Mouse (Mus musculus) intestine, embryonic 14.5 days (tissue): Measurements from ENCODE around the gene Gsdma3. TPM values are rescaled to one million over a fixed set of nuclear protein-coding genes. Genes with fewer than 3 reads are reported as not detected.

Source experiments
- ATAC-seq: fragments of 200-750 bp; cut with Nextera tagmentation; replicated peaks from 2 replicates; pipeline ENCODE4 v1.8.0; 2017; ENCODE audit warnings: low read depth, moderate number of reproducible peaks, moderate TSS enrichment, moderate library complexity; ENCODE audit not compliant: low FRiP score, low TSS enrichment
- DNase-seq: peaks from one replicate; pipeline ENCODE4 v3.0.0-alpha.2; 2018; ENCODE audit warnings: low spot score
- H3K27ac ChIP-seq: fragments of 300-500 bp; sonication (generic); 2 replicates; pipeline ENCODE4 v1.5.1; 2014; ENCODE audit warnings: low read depth, mild to moderate bottlenecking, control low read depth
- H3K27me3 ChIP-seq: fragments of 300-500 bp; sonication (generic); replicated peaks from 2 replicates; pipeline ENCODE4 v1.6.1; 2014; ENCODE audit warnings: low read length, control low read depth; ENCODE audit not compliant: control insufficient read depth, insufficient read depth
- H3K36me3 ChIP-seq: fragments of 300-500 bp; sonication (generic); 2 replicates; pipeline ENCODE4 v1.6.1; 2014; ENCODE audit warnings: low read length, control low read depth; ENCODE audit not compliant: control insufficient read depth, insufficient read depth
- H3K4me1 ChIP-seq: fragments of 300-500 bp; sonication (generic); replicated peaks from 2 replicates; pipeline ENCODE4 v1.6.1; 2014; ENCODE audit warnings: low read length, control low read depth, mixed read lengths; ENCODE audit not compliant: control insufficient read depth, insufficient read depth
- H3K4me2 ChIP-seq: fragments of 300-500 bp; sonication (generic); 2 replicates; pipeline ENCODE4 v1.6.1; 2014; ENCODE audit warnings: low read length
- H3K4me3 ChIP-seq: fragments of 300-500 bp; sonication (generic); 2 replicates; pipeline ENCODE4 v1.5.1; 2014; ENCODE audit warnings: low read depth, low read length, control low read depth, mixed read lengths
- H3K9ac ChIP-seq: fragments of 300-500 bp; sonication (generic); 2 replicates; pipeline ENCODE4 v1.6.1; 2014; ENCODE audit warnings: mild to moderate bottlenecking, low read length
- H3K9me3 ChIP-seq: fragments of 300-500 bp; sonication (generic); 2 replicates; pipeline ENCODE4 v1.6.1; 2016; ENCODE audit warnings: low read length, control low read depth; ENCODE audit not compliant: control insufficient read depth
- WGBS: fragments of 180-500 bp; shearing (Covaris S2); extraction: QIAGEN DNeasy Blood & Tissue Kit; methylation state at CpG from one replicate; pipeline ENCODE4 v1.1.7; 2014; 5-methylcytosine and 5-hydroxymethylcytosine counted together
- polyA plus RNA-seq: library from polyadenylated mRNA; unstranded; fragments of >200 nt; fragmentation: Nextera tagmentation; extraction: Ambion mirVana; gene quantifications from 2 replicates; pipeline ENCODE4 v1.2.1, GENCODE M21; 2014

Gsdma3 gene
- polyA plus RNA-seq, 1 experiment from 2014 or later, result not detected

DNA sequence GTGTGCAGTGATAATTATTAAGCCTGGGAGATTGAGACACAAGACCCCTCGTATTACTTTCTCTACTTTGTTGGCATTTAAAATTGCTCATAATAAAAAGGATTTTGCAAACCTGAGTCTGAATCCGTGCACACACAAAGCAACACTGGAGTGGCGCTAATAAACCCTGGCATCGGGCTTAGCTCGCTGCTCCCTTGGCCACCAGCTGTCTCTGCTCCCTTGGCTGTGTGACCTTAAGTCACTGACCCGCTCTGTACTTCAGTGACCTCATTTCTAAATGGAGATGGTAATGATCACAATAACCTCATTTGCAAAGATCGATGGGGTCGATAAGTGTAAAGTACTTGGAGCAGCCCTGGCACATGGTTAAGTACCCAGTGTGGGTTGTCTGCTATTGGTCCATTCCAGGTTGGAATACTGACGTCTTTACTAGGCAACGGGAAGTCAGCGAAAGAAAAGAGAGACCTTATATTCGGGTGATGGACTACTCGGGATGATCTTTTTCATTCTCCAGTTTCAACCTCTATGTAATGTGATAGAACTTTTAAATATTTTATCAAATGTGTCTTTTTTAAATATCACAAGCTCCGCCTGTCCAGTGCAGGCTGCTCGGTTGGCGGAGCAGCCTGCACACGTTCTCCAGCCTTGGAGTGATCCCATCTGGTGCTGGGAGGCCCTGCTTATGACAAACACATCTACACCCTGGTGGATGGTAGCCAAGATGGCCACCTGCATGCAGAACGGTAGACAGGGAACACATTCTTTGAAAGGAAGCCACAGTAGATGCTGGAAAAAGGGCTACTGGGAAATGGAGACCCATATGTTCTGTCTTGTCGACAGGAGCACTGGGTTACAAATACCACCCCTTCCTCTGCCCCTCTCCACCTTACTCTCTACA is 35.4 kb upstream of the Gsdma3 start:
- Histone ChIP-seq H3K27me3 (no peaks in the 10 kb centered on the region), H3K27ac (no peak overlapping the region), H3K4me1 (peaks cover 33% of the 10 kb centered on the region), H3K9ac (no peak overlapping the region), H3K4me2 (no peak overlapping the region), H3K36me3 (no peaks in the 10 kb centered on the region), H3K4me3 (no peak overlapping the region), H3K9me3 (no peaks in the 10 kb centered on the region)
- ATAC-seq, result no peak
- no peak for DNase-seq
- 59% methylated on average over 19 of the region's 19 CpGs for WGBS

DNA sequence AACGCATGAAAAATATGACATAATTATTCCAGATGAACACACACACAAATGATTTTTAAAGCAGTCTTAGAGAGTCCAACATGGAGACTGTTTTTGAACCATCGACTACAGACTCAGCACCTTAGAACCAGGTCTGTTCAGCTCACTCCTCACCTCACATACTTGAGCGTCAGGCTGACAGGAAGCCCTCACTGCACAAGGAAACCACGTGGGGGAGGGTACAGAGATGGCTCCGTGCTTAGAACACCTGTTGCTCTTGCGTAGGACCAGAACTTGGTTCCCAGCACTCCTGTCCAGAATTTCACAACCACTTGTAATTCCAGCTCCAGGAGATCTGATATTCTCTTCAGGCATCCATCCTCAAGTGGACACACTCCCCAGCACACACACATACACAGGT is 31.1 kb upstream of the Gsdma3 start:
- H3K27me3 ChIP-seq, result peaks cover 9% of the 10 kb centered on the region; the same call in 1 of the 2 replicates

DNA sequence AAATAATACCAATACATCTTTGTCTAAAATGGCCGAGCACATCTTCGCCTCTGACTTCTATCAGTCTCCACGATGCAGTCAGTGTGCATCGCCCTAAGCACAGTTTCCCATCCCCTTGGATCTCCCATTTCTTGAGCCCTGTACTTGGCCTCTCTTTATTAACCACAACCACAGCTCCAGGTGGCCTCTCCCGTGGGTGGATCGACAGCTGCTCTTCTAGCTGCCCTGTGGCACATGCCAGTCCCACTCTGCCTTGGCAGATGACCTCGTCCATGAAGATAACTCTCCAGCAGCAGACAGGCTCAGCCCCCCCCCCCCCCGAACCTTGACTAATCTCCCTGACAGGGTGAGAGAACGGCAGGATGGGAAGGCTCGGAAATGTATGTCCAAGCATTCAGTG is 30.7 kb upstream of the Gsdma3 start:
- no peak overlapping the region for H3K4me2 ChIP-seq
- no peaks in the 10 kb centered on the region for H3K36me3 ChIP-seq
- ATAC-seq (no peak), DNase-seq (no peak)
- 74% methylated on average over 10 of the region's 10 CpGs for WGBS
- no peak overlapping the region for H3K4me3 ChIP-seq
- no peaks in the 10 kb centered on the region for H3K9me3 ChIP-seq
- peaks cover 9% of the 10 kb centered on the region; the same call in 1 of the 2 replicates for H3K27me3 ChIP-seq
- no peak overlapping the region for H3K27ac ChIP-seq
- H3K4me1 ChIP-seq, result peaks cover 11% of the 10 kb centered on the region
- no peak overlapping the region for H3K9ac ChIP-seq

More for the DNA sequence above, 31.1 kb upstream of the Gsdma3 start:
- no peak for DNase-seq
- H3K9ac ChIP-seq, result no peak overlapping the region
- no peaks in the 10 kb centered on the region for H3K9me3 ChIP-seq
- peaks cover 11% of the 10 kb centered on the region for H3K4me1 ChIP-seq
- 73% methylated on average over 6 of the region's 6 CpGs for WGBS
- no peak overlapping the region for H3K4me3 ChIP-seq
- H3K36me3 ChIP-seq, result no peaks in the 10 kb centered on the region
- ATAC-seq, result no peak
- no peak overlapping the region for H3K4me2 ChIP-seq
- H3K27ac ChIP-seq, result no peak overlapping the region

- Histone ChIP-seq H3K4me2 (no peak overlapping the region), H3K9ac (no peak overlapping the region), H3K4me3 (no peak overlapping the region), H3K4me1 (peaks cover 7% of the 10 kb centered on the region), H3K9me3 (no peaks in the 10 kb centered on the region), H3K36me3 (no peaks in the 10 kb centered on the region), H3K27me3 (peaks cover 9% of the 10 kb centered on the region; the same call in 1 of the 2 replicates), H3K27ac (no peak overlapping the region)
- WGBS, result 76% methylated on average over 3 of the region's 3 CpGs
- DNase-seq (no peak), ATAC-seq (no peak)
Observed at GRCm38 (mm10) chr11:98595955-98596354, 30.2 kb upstream of the Gsdma3 start.

DNA sequence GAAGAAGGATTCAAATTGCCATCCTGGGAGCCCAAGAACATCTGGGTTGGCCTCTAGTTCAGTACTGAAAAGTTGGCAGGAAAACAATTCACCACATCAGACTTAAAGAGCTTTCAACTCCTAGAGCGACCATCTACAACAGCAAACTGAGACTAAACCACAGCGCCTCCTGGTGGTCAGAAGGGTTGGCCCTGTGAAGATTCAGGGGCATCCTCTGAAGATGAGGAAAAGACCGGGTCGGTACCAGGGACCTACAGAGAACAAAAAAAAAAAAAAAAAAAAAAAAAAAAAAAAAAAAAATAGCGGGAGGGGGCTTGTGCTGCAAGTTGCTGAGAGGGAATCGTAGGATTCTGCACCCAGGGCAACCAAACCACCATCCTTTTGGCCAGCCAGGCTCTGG is 28.8 kb upstream of the Gsdma3 start:
- H3K4me3 ChIP-seq, result no peak overlapping the region
- WGBS, result 48% methylated on average over 6 of the region's 6 CpGs
- H3K27ac ChIP-seq, result no peak overlapping the region
- peak; percentile 86 for DNase-seq
- H3K27me3 ChIP-seq, result peaks cover 9% of the 10 kb centered on the region; the same call in 1 of the 2 replicates
- no peaks in the 10 kb centered on the region for H3K9me3 ChIP-seq
- no peaks in the 10 kb centered on the region for H3K36me3 ChIP-seq
- 0 out of 2 replicates have a peak, but pooled peaks have one; percentile 37 for ATAC-seq
- H3K4me2 ChIP-seq, result no peak overlapping the region
- no peak overlapping the region for H3K9ac ChIP-seq
- peaks cover under 1% of the 10 kb centered on the region for H3K4me1 ChIP-seq

- peaks cover 4% of the 10 kb centered on the region for H3K4me1 ChIP-seq
- ATAC-seq, result no peak
- H3K4me2 ChIP-seq, result no peak within 1 kb of the TSS
- no peak within 1 kb of the TSS for H3K27ac ChIP-seq
- DNase-seq, result no peak
- H3K9ac ChIP-seq, result no peak within 1 kb of the TSS
- no peak within 1 kb of the TSS for H3K4me3 ChIP-seq
- H3K27me3 ChIP-seq, result peaks cover 9% of the 10 kb centered on the region; the same call in 1 of the 2 replicates
- no peaks in the 10 kb centered on the region for H3K36me3 ChIP-seq
- no peaks in the 10 kb centered on the region for H3K9me3 ChIP-seq
- 77% methylated on average over 8 of the region's 8 CpGs for WGBS
Observed at GRCm38 (mm10) chr11:98597991-98598390, 28.2 kb upstream of the Gsdma3 start, which contains the start of gene Lrrc3c. TSS of gene Lrrc3c (plus strand) at chr11:98598291.

- Histone ChIP-seq H3K4me1 (peaks cover 4% of the 10 kb centered on the region), H3K9ac (no peak overlapping the region), H3K36me3 (no peaks in the 10 kb centered on the region), H3K4me2 (no peak overlapping the region), H3K4me3 (no peak overlapping the region), H3K9me3 (no peaks in the 10 kb centered on the region), H3K27me3 (peaks cover 9% of the 10 kb centered on the region; the same call in 1 of the 2 replicates), H3K27ac (no peak overlapping the region)
- no peak for DNase-seq
- 59% methylated on average over 18 of the region's 18 CpGs for WGBS
- no peak for ATAC-seq
Observed at GRCm38 (mm10) chr11:98598851-98599290, 27.3 kb upstream of the Gsdma3 start.

GRCm38 (mm10) chr11:98599291-98599690 is 26.9 kb upstream of the Gsdma3 start:
- no peaks in the 10 kb centered on the region for H3K9me3 ChIP-seq
- no peak for DNase-seq
- no peaks in the 10 kb centered on the region for H3K36me3 ChIP-seq
- 37% methylated on average over 18 of the region's 18 CpGs for WGBS
- peaks cover 4% of the 10 kb centered on the region for H3K4me1 ChIP-seq
- no peak overlapping the region for H3K4me3 ChIP-seq
- H3K27ac ChIP-seq, result no peak overlapping the region
- no peak for ATAC-seq
- no peak overlapping the region for H3K4me2 ChIP-seq
- peaks cover 9% of the 10 kb centered on the region; the same call in 1 of the 2 replicates for H3K27me3 ChIP-seq
- H3K9ac ChIP-seq, result no peak overlapping the region
